Mouse (Mus musculus) lung, embryonic 16.5 days (tissue): Measurements from ENCODE around the gene Rem1. TPM values are rescaled to one million over a fixed set of nuclear protein-coding genes. Genes with fewer than 3 reads are reported as not detected.

Experiments used
- ATAC-seq: fragments of 200-750 bp; cut with Nextera tagmentation; 2 replicates; pipeline ENCODE4 v1.8.0; 2017; ENCODE audit warnings: low read depth, mild to moderate bottlenecking, moderate library complexity
- H3K27ac ChIP-seq: fragments of 300-500 bp; sonication (generic); 2 replicates; pipeline ENCODE4 v1.5.1; 2014; ENCODE audit warnings: mild to moderate bottlenecking, control low read depth, low read length
- H3K27me3 ChIP-seq: fragments of 300-500 bp; sonication (generic); 2 replicates; pipeline ENCODE4 v1.6.1; 2014; ENCODE audit warnings: low read depth, low read length, mixed read lengths; ENCODE audit not compliant: control insufficient read depth, insufficient read depth
- H3K36me3 ChIP-seq: fragments of 300-500 bp; sonication (generic); 2 replicates; pipeline ENCODE4 v1.6.1; 2014; ENCODE audit warnings: low read length; ENCODE audit not compliant: control insufficient read depth, insufficient read depth
- H3K4me1 ChIP-seq: fragments of 300-500 bp; sonication (generic); replicated peaks from 2 replicates; pipeline ENCODE4 v1.6.1; 2014; ENCODE audit warnings: low read length, mixed read lengths; ENCODE audit not compliant: control insufficient read depth, insufficient read depth
- H3K4me2 ChIP-seq: fragments of 300-500 bp; sonication (generic); 2 replicates; pipeline ENCODE4 v1.6.1; 2014; ENCODE audit warnings: low read depth, low read length, control low read depth
- H3K4me3 ChIP-seq: fragments of 300-500 bp; sonication (generic); 2 replicates; pipeline ENCODE4 v1.5.1; 2014; ENCODE audit warnings: mild to moderate bottlenecking, low read length, control low read depth
- H3K9ac ChIP-seq: fragments of 300-500 bp; sonication (generic); 2 replicates; pipeline ENCODE4 v1.6.1; 2014; ENCODE audit warnings: low read length, control low read depth
- H3K9me3 ChIP-seq: fragments of 300-500 bp; sonication (generic); 2 replicates; pipeline ENCODE4 v1.6.1; 2016; ENCODE audit warnings: low read length; ENCODE audit not compliant: control insufficient read depth
- WGBS: fragments of 180-500 bp; shearing (Covaris S2); extraction: QIAGEN DNeasy Blood & Tissue Kit; methylation state at CpG from one replicate; pipeline ENCODE4 v1.1.7; 2014; 5-methylcytosine and 5-hydroxymethylcytosine counted together
- polyA plus RNA-seq: library from polyadenylated mRNA; unstranded; fragments of >200 nt; fragmentation: Nextera tagmentation; extraction: Ambion mirVana; gene quantifications from 2 replicates; pipeline ENCODE4 v1.2.1, GENCODE M21; 2015

The Rem1 gene
- polyA plus RNA-seq, 1 experiment from 2014 or later = 8.4 TPM

DNA sequence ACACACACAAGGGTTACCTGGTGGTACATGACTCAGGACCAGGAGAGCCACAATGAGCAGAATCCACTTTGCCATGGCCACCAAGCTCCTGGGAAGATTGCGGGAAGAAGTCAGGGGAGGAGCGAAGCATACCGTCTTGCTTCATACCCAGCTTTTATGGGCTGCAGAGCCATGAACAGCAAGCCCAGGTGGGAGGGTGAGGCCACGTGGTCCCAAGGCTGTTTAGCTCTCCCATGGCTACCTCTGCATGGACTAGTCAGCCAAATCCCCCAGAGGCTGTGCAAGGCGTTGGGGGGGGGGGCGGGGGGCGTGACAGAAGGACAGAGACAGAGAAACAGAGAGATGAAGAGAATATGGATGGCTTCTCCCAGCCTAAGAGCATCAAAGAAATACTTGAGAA, 3.8 kb upstream of the Rem1 start, which contains the start of gene Defb25:
Gene Defb25, minus strand, starts transcription at position 101 of the 400 bp plus-strand sequence.
- no peak within 1 kb of the TSS for H3K9ac ChIP-seq
- ATAC-seq = no peak

GRCm38 (mm10) chr2:152624566-152624965, 2.2 kb upstream of the Rem1 start:
- Histone ChIP-seq H3K36me3 (no peaks in the 10 kb centered on the region), H3K4me3 (no peak overlapping the region), H3K27me3 (peaks cover 32% of the 10 kb centered on the region), H3K27ac (no peak overlapping the region), H3K9me3 (no peaks in the 10 kb centered on the region), H3K9ac (no peak overlapping the region), H3K4me2 (no peak overlapping the region), H3K4me1 (peaks cover 7% of the 10 kb centered on the region; the same call in 1 of the 2 replicates)
- no peak for ATAC-seq
- 75% methylated on average over 2 of the region's 2 CpGs for WGBS

More for the DNA sequence above, 3.8 kb upstream of the Rem1 start, which contains the start of gene Defb25:
- H3K9me3 ChIP-seq = no peaks in the 10 kb centered on the region
- H3K4me1 ChIP-seq = peaks cover 7% of the 10 kb centered on the region; the same call in 1 of the 2 replicates
- H3K4me3 ChIP-seq = no peak within 1 kb of the TSS
- no peak within 1 kb of the TSS for H3K4me2 ChIP-seq
- WGBS = 78% methylated on average over 7 of the region's 7 CpGs
- H3K27me3 ChIP-seq = peaks cover 25% of the 10 kb centered on the region
- H3K27ac ChIP-seq = no peak within 1 kb of the TSS
- H3K36me3 ChIP-seq = no peaks in the 10 kb centered on the region

DNA sequence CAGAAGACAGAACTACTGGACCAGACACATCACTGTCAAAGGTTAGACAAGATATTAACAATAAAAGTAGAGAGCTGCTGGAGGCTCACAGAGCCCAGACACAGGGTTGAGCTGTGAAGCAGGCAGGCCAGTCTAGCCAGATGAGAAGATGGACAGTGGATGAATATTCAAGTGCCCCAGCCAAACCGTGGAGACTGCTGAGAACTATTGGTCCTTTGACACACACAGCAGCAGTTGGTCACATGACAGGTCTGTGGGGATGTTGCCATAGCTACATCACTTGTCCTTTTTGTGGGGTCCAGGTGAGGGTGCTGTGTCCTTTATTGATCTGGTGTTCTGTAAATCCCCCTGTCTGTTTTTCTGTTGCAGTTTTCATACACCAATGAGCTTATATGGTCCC, 1.5 kb upstream of the Rem1 start:
- Histone ChIP-seq H3K27me3 (peaks cover 32% of the 10 kb centered on the region), H3K36me3 (no peaks in the 10 kb centered on the region), H3K9me3 (no peaks in the 10 kb centered on the region), H3K9ac (no peak overlapping the region), H3K4me1 (peaks cover 7% of the 10 kb centered on the region; the same call in 1 of the 2 replicates), H3K4me2 (no peak overlapping the region), H3K27ac (no peak overlapping the region), H3K4me3 (no peak overlapping the region)
- WGBS = 17% methylated on average over 1 of the region's 1 CpGs
- ATAC-seq = no peak

GRCm38 (mm10) chr2:152628066-152628465, 1.3 kb downstream of the Rem1 start:
- no peak for ATAC-seq
- 49% methylated on average over 17 of the region's 17 CpGs for WGBS
- Histone ChIP-seq H3K4me3 (no peak overlapping the region), H3K4me2 (peak overlapping the region; percentile 80), H3K36me3 (no peaks in the 10 kb centered on the region), H3K27ac (no peak overlapping the region), H3K4me1 (peaks cover 10% of the 10 kb centered on the region), H3K9ac (no peak overlapping the region), H3K9me3 (no peaks in the 10 kb centered on the region), H3K27me3 (peaks cover 32% of the 10 kb centered on the region)

DNA sequence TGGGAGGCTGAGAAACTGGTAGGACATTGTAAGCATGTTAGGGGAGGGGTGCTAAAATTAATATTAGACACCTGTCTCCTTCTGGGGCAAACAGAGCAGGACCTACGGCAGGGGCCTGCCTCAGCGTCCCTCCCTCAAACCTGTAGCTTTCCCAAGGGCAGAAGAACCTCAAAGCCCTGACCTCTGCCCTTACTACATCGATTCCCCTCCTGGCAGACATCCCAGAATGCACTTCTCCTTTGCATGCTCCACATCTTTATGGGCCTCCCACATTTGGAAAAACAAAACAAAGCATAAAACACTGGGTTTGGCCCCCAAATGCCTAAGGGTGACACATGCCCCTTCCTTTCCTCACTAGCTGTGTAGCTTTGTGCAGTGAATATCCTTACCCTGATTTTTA, 2.5 kb downstream of the Rem1 start:
- no peak overlapping the region for H3K27ac ChIP-seq
- H3K9ac ChIP-seq = no peak overlapping the region
- no peak overlapping the region for H3K4me3 ChIP-seq
- H3K9me3 ChIP-seq = no peaks in the 10 kb centered on the region
- H3K4me2 ChIP-seq = no peak overlapping the region
- H3K27me3 ChIP-seq = peaks cover 32% of the 10 kb centered on the region
- peaks cover 15% of the 10 kb centered on the region for H3K4me1 ChIP-seq
- H3K36me3 ChIP-seq = no peaks in the 10 kb centered on the region
- WGBS = 46% methylated on average over 3 of the region's 3 CpGs
- no peak for ATAC-seq

- Histone ChIP-seq H3K9me3 (no peaks in the 10 kb centered on the region), H3K36me3 (no peaks in the 10 kb centered on the region), H3K27ac (no peak overlapping the region), H3K27me3 (peaks cover 35% of the 10 kb centered on the region), H3K4me2 (no peak overlapping the region), H3K4me3 (no peak overlapping the region), H3K4me1 (peaks cover 15% of the 10 kb centered on the region), H3K9ac (no peak overlapping the region)
- 70% methylated on average over 6 of the region's 6 CpGs for WGBS
- no peak for ATAC-seq
Measured at GRCm38 (mm10) chr2:152629904-152630303, 3.2 kb downstream of the Rem1 start.

DNA sequence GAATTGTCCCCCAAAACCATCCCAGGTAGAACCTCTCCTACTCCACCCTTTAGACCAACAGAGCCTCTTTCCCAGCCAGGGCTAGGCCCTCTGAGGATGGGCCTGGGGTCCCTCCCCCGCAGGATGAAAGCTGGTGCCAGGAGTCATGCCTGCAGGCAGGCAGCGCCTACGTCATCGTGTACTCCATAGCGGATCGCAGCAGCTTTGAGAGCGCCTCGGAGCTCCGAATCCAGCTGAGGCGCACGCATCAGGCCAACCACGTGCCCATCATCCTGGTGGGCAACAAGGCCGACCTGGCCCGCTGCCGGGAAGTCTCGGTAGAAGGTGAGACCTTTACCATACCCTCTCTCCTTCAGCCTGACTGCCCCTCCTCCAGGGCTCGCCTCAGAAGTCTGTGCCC, 6.6 kb downstream of the Rem1 start:
- H3K36me3 ChIP-seq = no peaks in the 10 kb centered on the region
- H3K4me1 ChIP-seq = peaks cover 20% of the 10 kb centered on the region
- WGBS = 23% methylated on average over 17 of the region's 17 CpGs
- no peak overlapping the region for H3K27ac ChIP-seq
- no peak overlapping the region for H3K4me3 ChIP-seq
- H3K9me3 ChIP-seq = no peaks in the 10 kb centered on the region
- H3K9ac ChIP-seq = 0 out of 2 replicates have a peak overlapping the region, but pooled peaks have one; percentile 6
- H3K4me2 ChIP-seq = peak overlapping the region; percentile 15; the same call in 1 of the 2 replicates
- no peak; the same call in 1 of the 2 replicates for ATAC-seq
- H3K27me3 ChIP-seq = peaks cover 6% of the 10 kb centered on the region; the same call in 1 of the 2 replicates

- peaks cover 20% of the 10 kb centered on the region for H3K4me1 ChIP-seq
- 69% methylated on average over 29 of the region's 29 CpGs for WGBS
- no peak for ATAC-seq
Measured at GRCm38 (mm10) chr2:152634311-152634710, 7.6 kb downstream of the Rem1 start.

DNA sequence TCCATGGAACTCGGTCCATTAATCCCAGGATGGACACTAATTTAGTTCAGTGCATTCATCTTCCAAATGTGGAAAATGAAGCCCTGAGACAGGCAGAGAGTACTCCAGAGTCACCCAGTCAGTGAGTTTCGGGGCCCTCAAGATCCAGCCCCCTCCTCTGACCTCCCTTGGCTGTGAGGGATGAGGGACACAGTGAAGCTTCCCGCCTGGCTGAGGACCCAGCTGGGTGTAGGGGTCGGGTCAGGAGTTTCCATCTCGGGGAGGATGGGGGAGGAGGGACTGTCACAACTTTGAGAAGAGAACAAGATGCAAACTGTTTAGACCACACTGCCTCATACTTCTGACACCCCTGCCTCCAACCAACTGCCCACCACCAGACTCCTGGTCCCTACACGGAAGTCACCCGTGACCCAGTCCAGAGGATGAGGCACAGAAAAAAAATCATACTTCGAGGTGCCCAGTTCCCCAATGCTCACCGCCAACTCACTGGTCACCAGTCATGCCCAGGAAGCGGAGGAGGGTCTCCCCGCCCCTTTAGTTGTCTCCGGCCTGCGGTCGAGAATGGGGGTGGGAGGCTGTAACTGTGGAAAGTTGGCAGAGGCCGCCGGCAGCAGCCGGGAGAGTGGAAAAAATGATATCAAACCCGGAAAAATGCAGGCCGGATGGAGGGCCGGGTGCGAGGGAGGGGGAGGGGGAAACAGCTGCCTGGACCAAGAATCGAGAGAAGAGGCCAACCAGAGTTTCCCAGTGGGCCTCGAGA, 9.7 kb downstream of the Rem1 start:
- 43% methylated on average over 23 of the region's 23 CpGs for WGBS
- H3K4me1 ChIP-seq = peaks cover 24% of the 10 kb centered on the region
- H3K27me3 ChIP-seq = peaks cover 3% of the 10 kb centered on the region; the same call in 1 of the 2 replicates
- peak overlapping the region; percentile 39 for H3K4me2 ChIP-seq
- H3K36me3 ChIP-seq = no peaks in the 10 kb centered on the region
- H3K27ac ChIP-seq = peak overlapping the region; percentile 94
- H3K9ac ChIP-seq = peak overlapping the region; percentile 39
- peak; percentile 92 for ATAC-seq
- no peaks in the 10 kb centered on the region for H3K9me3 ChIP-seq
- H3K4me3 ChIP-seq = 0 out of 2 replicates have a peak overlapping the region, but pooled peaks have one; percentile 7

More at GRCm38 (mm10) chr2:152634311-152634710, 7.6 kb downstream of the Rem1 start:
- no peak overlapping the region for H3K4me3 ChIP-seq
- no peaks in the 10 kb centered on the region for H3K9me3 ChIP-seq
- no peaks in the 10 kb centered on the region for H3K36me3 ChIP-seq
- H3K4me2 ChIP-seq = no peak overlapping the region
- peaks cover 3% of the 10 kb centered on the region; the same call in 1 of the 2 replicates for H3K27me3 ChIP-seq
- no peak overlapping the region for H3K27ac ChIP-seq
- H3K9ac ChIP-seq = no peak overlapping the region
